Mouse (Mus musculus): ENCODE data around the gene Coq10a.

GRCm38 (mm10) chr10:128396716-128397264 is 28.0 kb upstream of the Coq10a start:
- TF ChIP-seq TAL1 (IDR thresholded peaks at IDR 0.05; ENCODE audit: low read length) (no peak), GATA1 (IDR thresholded peaks at IDR 0.05; ENCODE audit: low read length) (no peak)

All from erythroblast, embryonic 14.5 days (primary cell).